Mouse (Mus musculus) mesoderm, embryonic 11.5 days (tissue): ENCODE results near the gene Dsp.

Experiments
- DNase-seq: peaks from one replicate; pipeline ENCODE4 v3.0.0-alpha.2; 2012; ENCODE audit warnings: low read depth, low spot score

The Dsp gene

GRCm38 (mm10) chr13:38170707-38171144 lies 19.6 kb downstream of the Dsp start:
- DNase-seq = no peak

GRCm38 (mm10) chr13:38193406-38193805 lies 42.3 kb downstream of the Dsp start:
- DNase-seq = no peak

DNA sequence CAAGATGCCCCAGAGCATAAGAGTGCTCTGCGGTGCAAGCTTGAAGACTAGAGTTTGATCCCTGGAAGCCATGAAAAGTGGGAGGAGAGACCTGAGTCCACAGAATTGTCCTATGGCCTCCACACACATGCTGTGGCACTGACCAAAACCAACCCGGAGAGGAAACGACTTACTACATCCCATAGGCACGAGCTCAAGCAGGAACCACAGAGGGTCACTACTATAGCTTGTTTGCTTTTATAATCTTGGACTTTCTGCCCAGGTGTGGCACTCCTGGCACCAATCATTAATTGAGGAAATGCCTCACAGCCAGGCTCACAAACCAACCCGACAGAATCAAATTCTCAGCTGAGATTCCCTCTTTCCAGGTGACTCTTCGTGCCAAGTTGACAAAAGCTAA lies 50.3 kb downstream of the Dsp start:
- no peak for DNase-seq

GRCm38 (mm10) chr13:38204171-38204570 lies 53.1 kb downstream of the Dsp start:
- DNase-seq = no peak

- DNase-seq = peak; percentile 90
Measured at GRCm38 (mm10) chr13:38204702-38205482, 53.8 kb downstream of the Dsp start, which contains the start of gene Snrnp48. TSS of gene Snrnp48 (plus strand) at chr13:38204938.

GRCm38 (mm10) chr13:38211122-38211521 lies 60.0 kb downstream of the Dsp start:
- no peak for DNase-seq

DNA sequence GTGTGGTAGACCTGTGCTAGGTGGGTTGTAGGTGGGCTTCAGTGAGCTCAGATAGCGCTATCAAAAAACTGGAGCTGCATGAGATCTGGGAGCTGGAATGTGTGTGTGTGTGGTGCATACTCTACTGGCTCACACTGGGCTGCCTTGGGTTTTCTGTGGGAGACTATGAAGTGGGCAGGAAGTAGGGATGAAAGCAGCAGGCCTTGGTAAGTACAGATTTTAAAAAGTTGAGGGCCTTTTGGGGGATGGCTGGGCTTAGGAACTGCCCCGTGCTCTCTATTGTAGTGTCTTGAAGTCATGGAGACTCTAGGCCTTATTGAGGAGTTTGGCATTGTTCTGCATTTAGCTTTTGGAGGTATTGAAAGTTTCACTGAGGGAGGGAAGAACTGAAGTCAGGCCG lies 67.6 kb downstream of the Dsp start:
- DNase-seq = no peak

- no peak for DNase-seq
Measured at GRCm38 (mm10) chr13:38220331-38220730, 69.2 kb downstream of the Dsp start.

DNA sequence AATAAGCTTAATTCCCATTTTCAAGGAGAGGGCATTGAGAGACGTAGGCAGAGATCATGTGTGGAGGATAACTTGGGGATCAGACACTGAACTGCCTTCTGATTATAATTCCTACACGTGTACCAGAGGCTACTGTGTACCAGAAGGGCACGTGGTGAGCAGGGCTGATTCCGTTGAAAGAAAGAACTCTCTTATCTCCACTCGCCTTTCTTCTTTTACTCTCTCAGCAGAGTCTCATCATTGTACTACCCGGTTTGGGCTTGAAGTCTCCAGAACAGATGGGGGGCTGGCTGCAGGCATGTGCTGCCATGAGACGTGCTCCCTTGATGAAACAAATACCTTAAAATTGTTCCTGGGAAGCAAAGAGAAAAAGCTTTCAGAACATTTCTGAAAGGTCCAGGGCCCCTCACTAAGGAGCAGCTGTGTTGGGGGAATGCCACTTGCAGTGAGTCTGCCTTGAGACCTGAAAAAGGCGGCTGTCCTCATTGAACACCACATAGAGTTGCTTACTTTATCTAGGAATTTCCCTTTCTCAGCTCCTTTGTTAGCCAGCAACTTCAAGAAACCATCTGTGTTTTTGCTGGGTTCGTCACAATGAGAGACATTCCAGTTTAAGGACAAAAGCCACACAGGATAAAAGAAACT lies 79.2 kb downstream of the Dsp start:
- DNase-seq = no peak

- DNase-seq = no peak
Measured at GRCm38 (mm10) chr13:38232411-38232810, 81.3 kb downstream of the Dsp start.

DNA sequence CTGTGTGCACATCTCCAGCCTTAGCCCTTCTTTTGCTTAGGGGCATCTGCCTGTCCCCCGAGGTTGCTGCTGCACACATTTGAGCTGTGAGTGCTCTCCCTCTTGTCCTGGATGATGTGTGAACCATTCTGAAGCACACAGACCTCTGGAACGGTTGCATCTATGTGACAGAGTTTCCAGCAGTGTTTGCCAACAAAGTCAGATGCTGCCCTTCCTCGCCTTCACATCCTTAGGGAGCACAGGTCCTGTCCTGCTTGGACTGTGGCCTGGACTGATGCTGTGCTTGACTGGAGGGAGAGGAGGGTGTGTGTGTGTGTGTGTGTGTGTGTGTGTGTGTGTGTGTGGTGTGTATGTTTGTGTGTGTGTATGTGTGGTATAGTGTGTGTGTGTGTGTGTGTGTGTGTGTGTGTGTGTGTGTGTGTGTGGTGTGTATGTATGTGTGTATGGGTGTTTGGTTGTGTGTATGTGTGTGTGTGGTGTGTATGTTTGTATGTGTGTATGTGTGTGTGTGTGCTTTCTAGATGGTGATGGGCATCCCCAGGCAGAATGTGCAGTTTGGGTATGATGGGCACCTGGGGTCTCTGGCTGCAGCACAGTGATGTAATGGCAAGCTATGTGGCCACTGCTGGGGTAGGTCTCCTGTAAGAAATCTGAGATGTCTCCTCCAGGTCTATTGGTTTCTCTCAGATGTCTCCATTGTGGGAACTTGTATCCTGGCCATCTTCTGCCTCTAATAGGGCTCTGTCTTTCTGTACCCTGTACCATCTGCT lies 81.9 kb downstream of the Dsp start:
- no peak for DNase-seq

- DNase-seq = no peak
Measured at GRCm38 (mm10) chr13:38234651-38235050, 83.6 kb downstream of the Dsp start.

- DNase-seq = no peak
Measured at GRCm38 (mm10) chr13:38235370-38235769, 84.3 kb downstream of the Dsp start.

DNA sequence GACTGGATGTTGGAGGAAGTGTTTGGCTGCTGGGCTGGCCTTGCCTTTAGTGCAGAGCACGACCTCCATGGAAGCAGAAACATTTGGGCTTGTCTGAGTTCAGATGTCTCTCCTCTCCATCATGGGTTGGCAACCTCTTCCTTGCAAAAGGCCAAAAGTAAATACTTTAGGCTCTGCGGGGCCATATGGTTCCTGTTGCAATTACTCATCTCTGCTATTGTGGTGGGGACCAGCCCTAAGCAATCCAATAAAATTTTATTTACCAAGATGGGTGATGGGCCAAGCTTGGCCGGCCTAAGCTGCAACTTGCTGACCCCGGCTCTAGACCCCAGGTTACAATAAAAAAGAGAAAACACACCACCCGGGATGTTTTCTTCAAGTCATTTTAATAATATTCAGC lies 97.1 kb downstream of the Dsp start:
- DNase-seq = no peak
